Mouse (Mus musculus) neural tube, embryonic 14.5 days (tissue): ENCODE results near the gene 4931414P19Rik. TPM values are rescaled to one million over a fixed set of nuclear protein-coding genes. Genes with fewer than 3 reads are reported as not detected.

Experiments
- ATAC-seq: fragments of 200-750 bp; cut with Nextera tagmentation; 2 replicates; pipeline ENCODE4 v1.8.0; 2017; ENCODE audit warnings: low read depth, mild to moderate bottlenecking, moderate TSS enrichment, moderate library complexity
- H3K27ac ChIP-seq: fragments of 300-500 bp; sonication (generic); 2 replicates; pipeline ENCODE4 v1.5.1; 2014; ENCODE audit warnings: low read depth, mild to moderate bottlenecking, control low read depth, low read length, moderate library complexity, mixed read lengths
- H3K27me3 ChIP-seq: fragments of 300-500 bp; sonication (generic); 2 replicates; pipeline ENCODE4 v1.6.1; 2014; ENCODE audit warnings: low read length; ENCODE audit not compliant: control insufficient read depth, insufficient read depth
- H3K36me3 ChIP-seq: fragments of 300-500 bp; sonication (generic); 2 replicates; pipeline ENCODE4 v1.6.1; 2014; ENCODE audit warnings: low read length, mixed read lengths; ENCODE audit not compliant: control insufficient read depth, insufficient read depth
- H3K4me1 ChIP-seq: fragments of 300-500 bp; sonication (generic); 2 replicates; pipeline ENCODE4 v1.6.1; 2014; ENCODE audit warnings: low read length; ENCODE audit not compliant: control insufficient read depth, insufficient read depth
- H3K4me2 ChIP-seq: fragments of 300-500 bp; sonication (generic); 2 replicates; pipeline ENCODE4 v1.6.1; 2014; ENCODE audit warnings: mild to moderate bottlenecking, low read depth, low read length, control low read depth
- H3K4me3 ChIP-seq: fragments of 300-500 bp; sonication (generic); 2 replicates; pipeline ENCODE4 v1.5.1; 2014; ENCODE audit warnings: low read depth, low read length, control low read depth, mixed read lengths
- H3K9ac ChIP-seq: fragments of 300-500 bp; sonication (generic); replicated peaks from 2 replicates; pipeline ENCODE4 v1.6.1; 2014; ENCODE audit warnings: low read depth, mild to moderate bottlenecking, control low read depth, low read length, mixed read lengths
- H3K9me3 ChIP-seq: fragments of 300-500 bp; sonication (generic); 2 replicates; pipeline ENCODE4 v1.6.1; 2016; ENCODE audit warnings: low read length; ENCODE audit not compliant: control insufficient read depth
- WGBS: fragments of 180-500 bp; shearing (Covaris S2); extraction: QIAGEN DNeasy Blood & Tissue Kit; methylation state at CpG from one replicate; pipeline ENCODE4 v1.1.7; 2014; 5-methylcytosine and 5-hydroxymethylcytosine counted together
- polyA plus RNA-seq: library from polyadenylated mRNA; unstranded; fragments of >200 nt; fragmentation: Nextera tagmentation; extraction: Ambion mirVana; gene quantifications from 2 replicates; pipeline ENCODE4 v1.2.1, GENCODE M21; 2014

4931414P19Rik gene
- polyA plus RNA-seq, 1 experiment from 2014 or later: 5.0 TPM

- Histone ChIP-seq H3K4me2 (peak overlapping the region; percentile 72), H3K4me1 (peaks cover 25% of the 10 kb centered on the region; the same call in 1 of the 2 replicates), H3K27me3 (peaks cover 11% of the 10 kb centered on the region), H3K4me3 (peak overlapping the region; percentile 50; the same call in 1 of the 2 replicates), H3K36me3 (no peaks in the 10 kb centered on the region), H3K9ac (peak overlapping the region; percentile 34; the same call in 1 of the 2 replicates), H3K9me3 (no peaks in the 10 kb centered on the region), H3K27ac (no peak overlapping the region)
- no peak for ATAC-seq
- WGBS: 10% methylated on average over 4 of the region's 4 CpGs
Observed at GRCm38 (mm10) chr14:54574253-54574652, 31.5 kb downstream of the 4931414P19Rik start.

GRCm38 (mm10) chr14:54572790-54573736 is 32.7 kb downstream of the 4931414P19Rik start:
- no peak overlapping the region for H3K27ac ChIP-seq
- H3K4me3 ChIP-seq: no peak overlapping the region
- H3K9ac ChIP-seq: no peak overlapping the region
- H3K27me3 ChIP-seq: peaks cover 11% of the 10 kb centered on the region
- no peaks in the 10 kb centered on the region for H3K9me3 ChIP-seq
- ATAC-seq: peak; percentile 9; the same call in 1 of the 2 replicates
- peak overlapping the region; percentile 72; the same call in 1 of the 2 replicates for H3K4me2 ChIP-seq
- H3K4me1 ChIP-seq: 0 out of 2 replicates have a peak, but pooled peaks cover 25% of the 10 kb centered on the region
- 11% methylated on average over 14 of the region's 14 CpGs for WGBS
- H3K36me3 ChIP-seq: no peaks in the 10 kb centered on the region

- Histone ChIP-seq H3K36me3 (no peaks in the 10 kb centered on the region), H3K4me1 (0 out of 2 replicates have a peak, but pooled peaks cover 20% of the 10 kb centered on the region), H3K9ac (no peak overlapping the region), H3K27ac (no peak overlapping the region), H3K9me3 (no peaks in the 10 kb centered on the region), H3K4me2 (no peak overlapping the region), H3K27me3 (peaks cover 8% of the 10 kb centered on the region), H3K4me3 (no peak overlapping the region)
- no peak for ATAC-seq
- 64% methylated on average over 4 of the region's 4 CpGs for WGBS
Observed at GRCm38 (mm10) chr14:54572122-54572521, 33.7 kb downstream of the 4931414P19Rik start.

GRCm38 (mm10) chr14:54569451-54570392 is 36.1 kb downstream of the 4931414P19Rik start:
- no peak overlapping the region for H3K4me3 ChIP-seq
- H3K27ac ChIP-seq: peak overlapping the region; percentile 39; the same call in 1 of the 2 replicates
- H3K4me2 ChIP-seq: no peak overlapping the region
- H3K36me3 ChIP-seq: no peaks in the 10 kb centered on the region
- H3K27me3 ChIP-seq: no peaks in the 10 kb centered on the region
- ATAC-seq: no peak
- H3K9ac ChIP-seq: no peak overlapping the region
- no peaks in the 10 kb centered on the region for H3K9me3 ChIP-seq
- 73% methylated on average over 17 of the region's 17 CpGs for WGBS
- H3K4me1 ChIP-seq: 0 out of 2 replicates have a peak, but pooled peaks cover 10% of the 10 kb centered on the region

- no peak overlapping the region for H3K4me2 ChIP-seq
- no peaks in the 10 kb centered on the region for H3K36me3 ChIP-seq
- no peak overlapping the region for H3K4me3 ChIP-seq
- H3K27me3 ChIP-seq: no peaks in the 10 kb centered on the region
- 0 out of 2 replicates have a peak, but pooled peaks cover 8% of the 10 kb centered on the region for H3K4me1 ChIP-seq
- peak; percentile 7; the same call in 1 of the 2 replicates for ATAC-seq
- no peak overlapping the region for H3K27ac ChIP-seq
- H3K9me3 ChIP-seq: no peaks in the 10 kb centered on the region
- no peak overlapping the region for H3K9ac ChIP-seq
- WGBS: 74% methylated on average over 15 of the region's 15 CpGs
Observed at GRCm38 (mm10) chr14:54568694-54569414, 36.9 kb downstream of the 4931414P19Rik start.

GRCm38 (mm10) chr14:54560527-54561242 is 45.1 kb downstream of the 4931414P19Rik start:
- WGBS: 89% methylated on average over 14 of the region's 14 CpGs
- Histone ChIP-seq H3K4me3 (no peak overlapping the region), H3K27me3 (no peaks in the 10 kb centered on the region), H3K9ac (no peak overlapping the region), H3K4me1 (no peaks in the 10 kb centered on the region), H3K27ac (no peak overlapping the region), H3K4me2 (no peak overlapping the region), H3K36me3 (no peaks in the 10 kb centered on the region), H3K9me3 (no peaks in the 10 kb centered on the region)
- no peak for ATAC-seq

- no peaks in the 10 kb centered on the region for H3K9me3 ChIP-seq
- H3K4me1 ChIP-seq: peaks cover 7% of the 10 kb centered on the region; the same call in 1 of the 2 replicates
- H3K4me3 ChIP-seq: no peak overlapping the region
- no peak overlapping the region for H3K4me2 ChIP-seq
- 82% methylated on average over 8 of the region's 8 CpGs for WGBS
- no peak overlapping the region for H3K27ac ChIP-seq
- H3K27me3 ChIP-seq: no peaks in the 10 kb centered on the region
- no peak for ATAC-seq
- no peaks in the 10 kb centered on the region for H3K36me3 ChIP-seq
- H3K9ac ChIP-seq: no peak overlapping the region
Observed at GRCm38 (mm10) chr14:54557330-54557729, 48.5 kb downstream of the 4931414P19Rik start.
